Mouse (Mus musculus) thymus, adult 2 months (tissue): ENCODE data around the gene Park7. TPM values are rescaled to one million over a fixed set of nuclear protein-coding genes. Genes with fewer than 3 reads are reported as not detected.
A peak's percentile ranks its signal among the peaks of the same experiment; 100 is the strongest.

ENCODE experiments used
- DNase-seq: peaks from one replicate; pipeline ENCODE4 v3.0.0; 2021
- H3K27ac ChIP-seq: fragments of 200-500 bp; 2 replicates; pipeline ENCODE4 v1.5.1; 2012; ENCODE audit warnings: low read length, control low read depth; ENCODE audit not compliant: control insufficient read depth, insufficient read depth
- H3K27me3 ChIP-seq: fragments of 200-500 bp; 2 replicates; pipeline ENCODE4 v1.6.1; 2012; ENCODE audit warnings: mild to moderate bottlenecking, low read length, moderate library complexity, mixed read lengths; ENCODE audit not compliant: control insufficient read depth, insufficient read depth
- H3K36me3 ChIP-seq: fragments of 200-500 bp; 2 replicates; pipeline ENCODE4 v1.6.1; 2012; ENCODE audit warnings: mild to moderate bottlenecking, low read length, moderate library complexity; ENCODE audit not compliant: control insufficient read depth, insufficient read depth
- H3K4me1 ChIP-seq: fragments of 200-500 bp; replicated peaks from 2 replicates; pipeline ENCODE4 v1.6.1; 2012; ENCODE audit warnings: low read length; ENCODE audit not compliant: control insufficient read depth, insufficient read depth
- H3K4me3 ChIP-seq: fragments of 200-500 bp; 2 replicates; pipeline ENCODE4 v1.5.1; 2012; ENCODE audit warnings: mild to moderate bottlenecking, low read length, control low read depth, moderate library complexity; ENCODE audit not compliant: control insufficient read depth, insufficient read depth
- CTCF ChIP-seq: fragments of 200-500 bp; IDR thresholded peaks from 2 replicates; pipeline ENCODE4 v1.5.1; 2012; ENCODE audit warnings: mild to moderate bottlenecking, control low read depth, low read length, moderate library complexity, borderline replicate concordance; ENCODE audit not compliant: control insufficient read depth, poor library complexity, insufficient read depth; ENCODE audit errors: extremely low read depth
- POLR2A ChIP-seq: fragments of 200-500 bp; IDR thresholded peaks from 2 replicates; pipeline ENCODE4 v1.6.1; 2012; ENCODE audit warnings: mild to moderate bottlenecking, low read length, control low read depth, moderate library complexity; ENCODE audit not compliant: control insufficient read depth, poor library complexity, insufficient read depth; ENCODE audit errors: extremely low read depth
- WGBS: fragments of 180-500 bp; shearing (Covaris S2); methylation state at CpG from one replicate; pipeline ENCODE4 v1.1.7; 2018; 5-methylcytosine and 5-hydroxymethylcytosine counted together
- polyA plus RNA-seq: library from polyadenylated mRNA; depleted of rRNA; stranded (reverse); fragments of >200 nt; gene quantifications from 2 replicates; pipeline ENCODE4 v1.2.3, GENCODE M21; 2012

Gene Park7
- polyA plus RNA-seq, 1 experiment = 138 TPM

DNA sequence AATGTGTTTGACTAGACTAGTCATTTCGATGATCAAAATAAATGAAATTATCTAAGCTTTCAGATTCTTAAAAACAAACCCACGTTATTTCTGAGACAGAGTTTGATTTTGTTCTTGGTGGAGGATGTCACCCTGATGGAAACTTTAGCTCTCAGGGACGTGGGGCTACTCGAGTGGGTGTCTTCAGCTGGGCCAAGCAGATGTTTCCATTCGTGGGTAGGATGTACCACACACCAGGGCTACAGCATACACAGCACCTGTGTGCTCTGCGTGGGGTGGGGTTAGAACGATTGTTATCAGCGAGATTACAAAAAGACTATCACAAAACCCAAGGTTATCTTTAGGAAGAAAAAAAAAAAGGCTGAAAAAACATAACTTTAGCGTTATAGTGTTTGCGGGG lies 36.7 kb upstream of the Park7 start:
- no peaks in the 10 kb centered on the region for H3K36me3 ChIP-seq
- TF ChIP-seq POLR2A (no peak), CTCF (no peak)
- H3K27me3 ChIP-seq = no peaks in the 10 kb centered on the region
- DNase-seq = no peak
- H3K4me1 ChIP-seq = peaks cover 8% of the 10 kb centered on the region
- no peak overlapping the region for H3K27ac ChIP-seq
- WGBS = 26% methylated on average over 10 of the region's 10 CpGs
- no peak overlapping the region for H3K4me3 ChIP-seq

DNA sequence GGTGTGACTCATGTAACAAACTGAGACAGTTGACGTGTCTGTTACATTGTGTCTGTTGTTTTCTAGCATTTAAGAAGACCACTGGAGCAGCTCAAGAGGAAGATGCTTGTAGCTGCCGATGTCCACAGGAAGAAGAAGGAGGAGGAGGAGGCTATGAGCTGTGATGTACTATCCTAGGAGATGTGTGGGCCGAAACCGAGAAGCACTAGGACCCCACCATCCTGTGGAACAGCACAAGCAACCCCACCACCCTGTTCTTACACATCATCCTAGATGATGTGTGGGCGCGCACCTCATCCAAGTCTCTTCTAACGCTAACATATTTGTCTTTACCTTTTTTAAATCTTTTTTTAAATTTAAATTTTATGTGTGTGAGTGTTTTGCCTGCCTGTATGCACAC lies 30.5 kb upstream of the Park7 start:
- no peak for TF ChIP-seq POLR2A

DNA sequence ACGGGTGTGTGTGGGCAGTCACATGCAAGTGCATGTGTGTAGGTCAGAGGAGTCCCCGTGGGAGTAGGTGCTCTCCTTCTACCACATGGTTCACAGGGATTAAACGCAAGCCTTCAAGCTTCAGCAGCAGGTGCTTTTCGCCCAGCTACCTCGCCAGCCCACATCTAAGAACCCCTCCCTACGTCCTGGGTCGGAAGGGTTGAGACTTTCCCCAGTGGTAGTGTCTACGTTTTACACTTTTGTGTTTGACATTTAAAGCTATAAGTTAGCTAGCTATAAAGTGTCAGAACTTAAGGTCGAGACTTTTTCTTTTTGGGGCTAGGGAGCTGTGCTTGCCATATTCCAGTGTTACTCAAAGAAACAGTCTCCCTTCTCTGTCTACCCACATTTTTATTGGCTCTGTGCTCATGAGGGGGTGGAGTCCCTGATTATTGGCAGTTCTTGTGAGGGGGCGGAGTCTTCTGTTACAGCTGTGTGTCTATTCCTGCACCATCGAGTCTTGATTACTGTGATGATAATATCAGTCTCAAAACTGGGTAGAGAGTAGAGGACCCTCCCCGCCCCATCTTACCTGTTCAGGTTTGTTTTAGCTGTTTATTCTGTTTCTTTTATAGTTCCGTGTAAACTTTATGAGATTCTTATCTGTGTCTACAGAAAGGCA lies 25.9 kb upstream of the Park7 start:
- TF ChIP-seq POLR2A (no peak), CTCF (no peak)
- peak; percentile 66 for DNase-seq
- peak overlapping the region; percentile 74 for H3K27ac ChIP-seq
- peaks cover 30% of the 10 kb centered on the region for H3K4me1 ChIP-seq
- no peak overlapping the region for H3K4me3 ChIP-seq
- WGBS = 19% methylated on average over 13 of the region's 13 CpGs
- no peaks in the 10 kb centered on the region for H3K27me3 ChIP-seq
- no peaks in the 10 kb centered on the region for H3K36me3 ChIP-seq

More for the DNA sequence above, 30.5 kb upstream of the Park7 start:
- H3K27ac ChIP-seq = no peak overlapping the region
- H3K27me3 ChIP-seq = no peaks in the 10 kb centered on the region
- H3K4me1 ChIP-seq = peaks cover 7% of the 10 kb centered on the region
- DNase-seq = no peak
- no peaks in the 10 kb centered on the region for H3K36me3 ChIP-seq
- no peak overlapping the region for H3K4me3 ChIP-seq
- WGBS = 94% methylated on average over 7 of the region's 7 CpGs

DNA sequence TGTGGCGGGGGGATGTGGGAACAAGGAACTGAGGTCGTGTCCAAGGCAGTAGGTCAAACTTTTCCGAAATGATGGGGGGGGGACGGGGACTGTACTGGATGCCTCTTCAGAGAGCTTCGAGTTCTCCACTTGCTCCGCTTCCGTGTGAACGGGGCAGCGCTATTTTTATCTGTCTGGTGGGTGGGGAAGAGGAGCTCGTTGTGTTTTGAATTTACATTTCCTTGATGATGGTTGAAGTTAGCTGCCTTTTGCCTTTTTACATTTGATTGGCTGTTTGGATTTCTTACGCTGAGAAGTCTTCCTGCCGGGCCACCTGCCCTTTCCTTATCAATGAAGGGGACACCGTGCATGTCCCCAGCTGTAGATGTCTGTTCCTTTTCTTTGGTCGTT lies 23.8 kb upstream of the Park7 start:
- 17% methylated on average over 14 of the region's 14 CpGs for WGBS
- TF ChIP-seq POLR2A = no peak
- no peak for TF ChIP-seq CTCF
- Histone ChIP-seq H3K36me3 (no peaks in the 10 kb centered on the region), H3K4me3 (0 out of 2 replicates have a peak overlapping the region, but pooled peaks have one; percentile 9), H3K4me1 (peaks cover 30% of the 10 kb centered on the region), H3K27me3 (no peaks in the 10 kb centered on the region), H3K27ac (peak overlapping the region; percentile 84)
- DNase-seq = peak; percentile 41

DNA sequence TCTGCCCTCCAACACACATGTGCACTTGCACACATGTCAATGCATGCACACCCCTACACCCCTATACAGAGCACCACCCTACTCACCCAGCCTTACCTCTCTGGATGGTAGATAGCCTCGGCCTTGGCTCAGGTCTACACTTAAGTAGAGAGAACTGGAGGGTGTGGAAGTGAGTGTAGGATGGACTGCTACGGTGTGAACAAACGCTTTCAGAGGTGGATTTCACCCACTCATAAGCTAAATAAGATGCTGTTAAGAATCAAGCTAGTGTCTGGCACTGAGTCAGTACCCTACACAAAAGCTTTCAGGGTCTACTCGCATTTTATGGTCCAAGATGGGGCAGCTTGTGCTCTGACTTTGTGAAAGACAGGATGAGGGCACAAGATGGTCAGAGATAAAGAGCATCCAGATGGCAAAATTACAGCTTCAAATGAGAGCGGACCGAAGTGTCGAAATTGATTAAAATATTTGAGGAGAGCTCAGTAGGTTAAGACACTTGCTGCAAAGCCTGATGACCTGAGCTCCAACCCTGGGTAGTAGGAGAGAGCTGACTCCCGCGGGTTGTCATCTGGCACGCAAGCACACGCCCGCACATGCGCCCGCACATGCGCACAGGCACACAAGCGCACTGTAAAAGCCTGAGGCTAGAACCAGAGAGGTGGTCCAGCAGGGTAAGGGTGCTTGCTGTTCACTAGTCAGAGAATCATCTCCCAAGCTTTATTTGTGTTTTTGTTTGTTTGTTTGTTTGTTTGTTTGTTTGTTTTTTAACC lies 23.2 kb upstream of the Park7 start:
- Histone ChIP-seq H3K27me3 (no peaks in the 10 kb centered on the region), H3K36me3 (no peaks in the 10 kb centered on the region), H3K27ac (peak overlapping the region; percentile 84), H3K4me3 (0 out of 2 replicates have a peak overlapping the region, but pooled peaks have one; percentile 9), H3K4me1 (peaks cover 30% of the 10 kb centered on the region)
- TF ChIP-seq POLR2A (no peak), CTCF (no peak)
- 72% methylated on average over 16 of the region's 16 CpGs for WGBS
- peak; percentile 58 for DNase-seq

DNA sequence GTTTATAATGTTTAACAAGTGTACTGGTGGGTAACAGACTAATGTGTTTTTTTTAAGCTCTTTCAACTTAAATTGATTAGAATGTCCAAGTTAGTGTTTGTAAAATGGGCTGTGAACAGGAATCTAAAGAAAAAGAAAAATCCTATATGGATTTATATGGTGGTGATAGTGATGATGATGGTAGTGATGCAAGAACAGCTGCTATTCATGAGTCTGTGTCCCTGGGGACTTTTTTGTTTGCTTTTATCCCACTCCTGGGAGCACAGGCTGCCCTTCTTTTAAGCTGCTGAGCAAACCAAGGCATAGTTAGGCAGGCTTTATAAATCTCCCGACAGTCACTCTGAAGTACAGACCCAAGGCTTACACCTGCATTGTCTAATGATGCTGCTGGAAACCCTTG lies 19.3 kb upstream of the Park7 start:
- Histone ChIP-seq H3K4me3 (no peak overlapping the region), H3K4me1 (peaks cover 14% of the 10 kb centered on the region)
- WGBS = 97% methylated on average over 1 of the region's 1 CpGs

More for the DNA sequence above, 19.3 kb upstream of the Park7 start:
- Histone ChIP-seq H3K36me3 (no peaks in the 10 kb centered on the region), H3K27me3 (no peaks in the 10 kb centered on the region), H3K27ac (no peak overlapping the region)
- no peak for DNase-seq
- no peak for TF ChIP-seq CTCF
- no peak for TF ChIP-seq POLR2A
